Mouse (Mus musculus) brain, embryonic 14.5 days (tissue): ENCODE measurements at regions not wholly inside any gene's neighbourhood (a gene's known extent, or its start where the extent isn't known, plus 50 kb on each side); places are given as distances from the start of the nearest gene placed in this dataset.

Experiments
- CTCF ChIP-seq: fragments of 200-500 bp; IDR thresholded peaks from 2 replicates; pipeline ENCODE4 v1.5.1; 2012; ENCODE audit warnings: inconsistent platforms, mild to moderate bottlenecking, moderate library complexity, borderline replicate concordance; ENCODE audit not compliant: insufficient read depth, insufficient read length; ENCODE audit errors: extremely low read depth
- POLR2A ChIP-seq: fragments of 200-500 bp; IDR thresholded peaks from 2 replicates; pipeline ENCODE4 v1.6.1; 2012; ENCODE audit warnings: mild to moderate bottlenecking, inconsistent platforms, borderline replicate concordance; ENCODE audit not compliant: poor library complexity, insufficient read depth, insufficient read length, severe bottlenecking; ENCODE audit errors: extremely low read depth

- TF ChIP-seq POLR2A = no peak
- no peak for TF ChIP-seq CTCF
These were observed 422.5 kb downstream of the Matn1 start for GRCm38 (mm10) chr4:131366656-131367055.
